In the genomic region with DNA sequence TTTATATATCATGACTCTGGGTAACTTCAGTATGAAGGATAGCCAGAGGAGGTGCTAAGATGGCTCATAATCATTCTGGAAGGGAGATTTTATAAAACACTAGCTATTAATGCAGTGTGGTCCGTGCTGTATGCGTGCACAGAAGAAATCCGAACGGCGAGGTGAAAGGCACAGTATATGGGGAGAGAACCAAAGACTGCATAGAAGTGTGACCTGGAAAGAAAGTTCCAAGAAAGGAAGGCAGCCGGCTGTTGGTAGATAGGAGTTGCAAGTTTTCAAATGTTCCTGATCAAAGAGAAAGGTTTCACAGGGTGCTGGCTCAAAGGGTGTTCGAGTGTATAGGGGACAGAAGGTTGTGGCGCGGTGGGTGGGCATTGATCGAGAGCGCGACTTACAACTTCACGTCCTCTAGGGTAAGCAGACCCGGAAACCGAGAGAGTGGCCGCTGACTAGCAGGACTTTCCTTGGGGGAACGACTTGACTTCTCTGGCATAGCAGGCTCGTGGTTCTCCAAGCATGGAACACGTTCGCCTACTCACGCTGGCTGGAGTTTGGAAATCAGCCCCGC, we compare ENCODE assay signal across 8 mouse cellular contexts. TPM values are rescaled to one million over a fixed set of nuclear protein-coding genes. Genes with fewer than 3 reads are reported as not detected.
DNase-seq lines count a peak whose midpoint lies in the region; ATAC-seq and TF ChIP-seq lines count a peak whose summit lies in the region.

No protein-coding gene starts in this region.

- TF ChIP-seq POLR2A in cerebellum, adult 2 months (IDR thresholded peaks at IDR 0.05; ENCODE audit: borderline replicate concordance, insufficient read depth, low read length) = no peak
- TF ChIP-seq POLR2A in testis, adult 2 months (IDR thresholded peaks at IDR 0.05; ENCODE audit: control insufficient read depth, low read depth, low read length) = no peak

- no peak for TF ChIP-seq CTCF in cerebellum, adult 2 months (IDR thresholded peaks at IDR 0.05; ENCODE audit: borderline replicate concordance, insufficient read depth, low read depth, low read length)
- TF ChIP-seq CTCF in testis, adult 2 months (IDR thresholded peaks at IDR 0.05; ENCODE audit: control insufficient read depth, insufficient read depth, insufficient replicate concordance, low read depth, low read length) = no peak

- peak overlapping the region; percentile 43 for H3K9ac ChIP-seq in liver, embryonic 11.5 days (ENCODE audit: low read depth, low read length)
- H3K9ac ChIP-seq in stomach, embryonic 16.5 days (ENCODE audit: low read length) = peak overlapping the region; percentile 63

- no peaks in the 10 kb centered on the region for H3K4me1 ChIP-seq in cerebellum, adult 2 months (ENCODE audit: control insufficient read depth, insufficient read depth, low read length)
- H3K4me1 ChIP-seq in testis, adult 2 months (ENCODE audit: control insufficient read depth, insufficient read depth, low read length) = peaks cover 5% of the 10 kb centered on the region; the same call in 1 of the 2 replicates
- H3K4me1 ChIP-seq in liver, embryonic 11.5 days (replicated peaks; ENCODE audit: control insufficient read depth, insufficient read depth, low read length) = peaks cover 4% of the 10 kb centered on the region; the same call in 1 of the 2 replicates
- H3K4me1 ChIP-seq in stomach, embryonic 16.5 days (ENCODE audit: control insufficient read depth, insufficient read depth, low read length) = no peaks in the 10 kb centered on the region

- H3K4me3 ChIP-seq in cerebellum, adult 2 months (replicated peaks; ENCODE audit: insufficient read depth, low read depth, low read length) = peak overlapping the region; percentile 87
- peak overlapping the region; percentile 84 for H3K4me3 ChIP-seq in testis, adult 2 months (ENCODE audit: control insufficient read depth, low read depth, low read length)
- peak overlapping the region; percentile 66 for H3K4me3 ChIP-seq in liver, embryonic 11.5 days (ENCODE audit: low read depth, low read length)
- H3K4me3 ChIP-seq in stomach, embryonic 16.5 days (replicated peaks; ENCODE audit: low read length) = peak overlapping the region; percentile 51

- no peak overlapping the region for H3K27ac ChIP-seq in cerebellum, adult 2 months (ENCODE audit: insufficient read depth, low read length)
- H3K27ac ChIP-seq in testis, adult 2 months (ENCODE audit: control insufficient read depth, insufficient read depth, low read depth, low read length) = peak overlapping the region; percentile 8; the same call in 1 of the 2 replicates
- H3K27ac ChIP-seq in liver, embryonic 11.5 days (ENCODE audit: low read depth, low read length) = no peak overlapping the region
- H3K27ac ChIP-seq in stomach, embryonic 16.5 days (ENCODE audit: low read length) = no peak overlapping the region; the same call in 1 of the 2 replicates

- no peaks in the 10 kb centered on the region for H3K9me3 ChIP-seq in liver, embryonic 11.5 days (ENCODE audit: control insufficient read depth, low read length)
- H3K9me3 ChIP-seq in stomach, embryonic 16.5 days (replicated peaks; ENCODE audit: control insufficient read depth, low read length) = no peaks in the 10 kb centered on the region

- no peaks in the 10 kb centered on the region for H3K36me3 ChIP-seq in testis, adult 2 months (ENCODE audit: control insufficient read depth, insufficient read depth, low read length)
- no peaks in the 10 kb centered on the region for H3K36me3 ChIP-seq in liver, embryonic 11.5 days (ENCODE audit: control insufficient read depth, insufficient read depth, low read length)
- no peaks in the 10 kb centered on the region; the same call in 1 of the 2 replicates for H3K36me3 ChIP-seq in stomach, embryonic 16.5 days (ENCODE audit: control insufficient read depth, insufficient read depth, low read length)

- H3K27me3 ChIP-seq in cerebellum, adult 2 months (ENCODE audit: control insufficient read depth, insufficient read depth, low read length) = no peaks in the 10 kb centered on the region
- no peaks in the 10 kb centered on the region for H3K27me3 ChIP-seq in testis, adult 2 months (ENCODE audit: control insufficient read depth, insufficient read depth, low read length)
- H3K27me3 ChIP-seq in liver, embryonic 11.5 days (replicated peaks; ENCODE audit: control insufficient read depth, insufficient read depth, low read length) = peaks cover 18% of the 10 kb centered on the region
- no peaks in the 10 kb centered on the region; the same call in 1 of the 2 replicates for H3K27me3 ChIP-seq in stomach, embryonic 16.5 days (ENCODE audit: control insufficient read depth, insufficient read depth, low read length)

- peak; percentile 74 for ATAC-seq in liver, embryonic 11.5 days (replicated peaks; ENCODE audit: low FRiP score)
- 0 out of 2 replicates have a peak, but pooled peaks have one; percentile 8 for ATAC-seq in stomach, embryonic 16.5 days (ENCODE audit: insufficient read depth, low FRiP score)

- no peak for DNase-seq in cerebellum, adult 2 months
- no peak for DNase-seq in cerebellum, adult 11 months
- DNase-seq in testis, postnatal 14 days (ENCODE audit: low spot score) = no peak
- DNase-seq in liver, embryonic 11.5 days (ENCODE audit: low spot score) = no peak
- DNase-seq in cerebellum, postnatal 25 days = no peak
- DNase-seq in embryo, embryonic 10 days (ENCODE audit: low spot score) = no peak

- WGBS in cerebellum, adult 2 months = 15% methylated on average over 22 of the region's 22 CpGs
- 14% methylated on average over 22 of the region's 22 CpGs for WGBS in liver, embryonic 11.5 days
- WGBS in stomach, embryonic 16.5 days = 16% methylated on average over 22 of the region's 22 CpGs

- peak overlapping the region; percentile 66 for H3K4me2 ChIP-seq in liver, embryonic 11.5 days
- peak overlapping the region; percentile 58 for H3K4me2 ChIP-seq in stomach, embryonic 16.5 days (ENCODE audit: low read depth, low read length)

RNA-seq across cellular contexts. Expression of a gene that starts 0.5 kb away (rescaled TPM):
- polyA plus RNA-seq in cerebellum, adult 2 months (2012; rRNA removed) = 47.7 and 51.8 TPM in 2 replicates
- 3.1 and 3.3 TPM in 2 replicates for polyA plus RNA-seq in testis, adult 2 months (2012; rRNA removed)
- 39.9 and 40.5 TPM in 2 replicates for polyA plus RNA-seq in liver, embryonic 11.5 days (2014; fragmentation: Nextera tagmentation; extraction: Ambion mirVana)
- 33.2 and 35.1 TPM in 2 replicates for polyA plus RNA-seq in stomach, embryonic 16.5 days (2015; fragmentation: Nextera tagmentation; extraction: Ambion mirVana)

RNA-seq across cellular contexts. Expression of a gene that starts 31.1 kb away (rescaled TPM):
- polyA plus RNA-seq in cerebellum, adult 2 months (2012; rRNA removed) = not detected in 2 replicates
- polyA plus RNA-seq in testis, adult 2 months (2012; rRNA removed) = not detected in 2 replicates
- not detected in 2 replicates for polyA plus RNA-seq in liver, embryonic 11.5 days (2014; fragmentation: Nextera tagmentation; extraction: Ambion mirVana)
- polyA plus RNA-seq in stomach, embryonic 16.5 days (2015; fragmentation: Nextera tagmentation; extraction: Ambion mirVana) = not detected in 2 replicates

RNA-seq across cellular contexts. Expression of a gene that starts 51.1 kb away (rescaled TPM):
- 0.08 and 0.15 TPM in 2 replicates for polyA plus RNA-seq in cerebellum, adult 2 months (2012; rRNA removed)
- 2.1 and 2.4 TPM in 2 replicates for polyA plus RNA-seq in testis, adult 2 months (2012; rRNA removed)
- polyA plus RNA-seq in liver, embryonic 11.5 days (2014; fragmentation: Nextera tagmentation; extraction: Ambion mirVana) = 0.44 and 0.77 TPM in 2 replicates
- 0.55 and 0.84 TPM in 2 replicates for polyA plus RNA-seq in stomach, embryonic 16.5 days (2015; fragmentation: Nextera tagmentation; extraction: Ambion mirVana)
